Mouse (Mus musculus) E14TG2a.4 (cell line): ENCODE results near the gene E430018J23Rik.
"Not testable (repeated sequence)": the region's sequence is repeated elsewhere in the genome, so short reads cannot be mapped to it uniquely, and the experiment has no call there.

Experiments
- CTCF ChIP-seq: conservative IDR thresholded peaks from 2 replicates; pipeline ENCODE4 v1.5.1; 2014; ENCODE audit warnings: low read length
- NANOG ChIP-seq: IDR thresholded peaks from 2 replicates; pipeline ENCODE4 v1.6.1; 2014; ENCODE audit warnings: borderline replicate concordance, low read length, mixed read lengths

GRCm38 (mm10) chr7:127385560-127385959 is 7.9 kb downstream of the E430018J23Rik start:
- TF ChIP-seq CTCF, NANOG: not testable (repeated sequence)
